Mouse (Mus musculus) left cerebral cortex, postnatal 4 days (tissue): ENCODE data around the gene Cxcr1. TPM values are rescaled to one million over a fixed set of nuclear protein-coding genes. Genes with fewer than 3 reads are reported as not detected.
"Not testable (repeated sequence)": the region's sequence is repeated elsewhere in the genome, so short reads cannot be mapped to it uniquely, and the experiment has no call there.

ENCODE experiments used
- DNase-seq: peaks from one replicate; pipeline ENCODE4 v3.0.0-alpha.2; 2022
- intact Hi-C: fragments of 180-260 bp; cut with DNase I; formaldehyde crosslinking; loops from one replicate; pipeline ENCODE4 v1.15.1; 2025
- total RNA-seq, 2 experiments: library from RNA; stranded (reverse); gene quantifications; 2 replicates each; pipeline ENCODE4 v1.2.3; 2021

The Cxcr1 gene
- total RNA-seq, 2 experiments from 2014 or later, result not detected

DNA sequence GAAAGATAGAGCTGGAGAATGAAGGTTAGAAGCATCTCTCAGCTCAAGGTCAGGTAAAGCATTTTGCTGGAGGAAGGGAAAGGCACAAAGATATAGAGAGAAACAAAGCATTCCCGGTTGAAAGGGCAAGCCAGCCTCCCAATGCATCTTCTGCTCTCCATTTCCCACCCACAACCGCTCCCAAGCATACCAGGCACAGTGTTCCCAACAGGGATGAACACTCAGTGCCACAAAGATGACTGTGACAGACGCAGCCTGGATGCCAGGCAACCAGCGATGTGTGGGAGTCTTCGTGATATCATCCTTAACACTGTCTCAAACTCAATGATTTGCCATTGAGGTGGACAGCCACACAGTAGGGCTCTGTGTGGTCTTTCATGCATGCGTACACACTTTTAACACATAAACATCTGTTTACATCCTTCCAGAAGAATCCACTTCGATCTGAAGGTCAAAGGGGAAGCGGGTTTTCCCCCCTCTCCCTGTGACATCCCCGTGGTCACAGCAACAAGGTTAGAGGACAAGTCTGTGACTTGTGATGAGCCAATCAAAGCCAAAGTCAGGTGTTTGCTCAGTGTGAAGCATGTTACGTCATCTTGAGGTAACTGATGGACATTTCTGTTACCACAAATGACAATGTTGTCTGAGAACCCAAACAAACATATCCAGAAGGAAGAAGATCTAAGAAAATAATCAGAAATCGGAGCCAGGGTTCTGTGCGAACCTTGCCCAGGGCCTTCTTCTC is 3.5 kb upstream of the Cxcr1 start:
- no peak for DNase-seq
- intact Hi-C loops, result loop anchor here (5.0 kb wide), 1 partner anchor 296 kb away; no protein-coding TSS in a partner anchor

GRCm38 (mm10) chr1:74196621-74197419 is 2.4 kb upstream of the Cxcr1 start:
- no peak for DNase-seq
- intact Hi-C loops, result loop anchor here (5.0 kb wide), 1 partner anchor 295 kb away; no protein-coding TSS in a partner anchor

GRCm38 (mm10) chr1:74195961-74196360 is 1.5 kb upstream of the Cxcr1 start:
- no peak for DNase-seq
- intact Hi-C loops, result loop anchor here (5.0 kb wide), 1 partner anchor 294 kb away; no protein-coding TSS in a partner anchor

- intact Hi-C loops, result no loop called here
- DNase-seq, result no peak
Measured at GRCm38 (mm10) chr1:74192711-74193110, 1.7 kb downstream of the Cxcr1 start.

- intact Hi-C loops, result no loop called here
- DNase-seq, result no peak
Measured at GRCm38 (mm10) chr1:74190471-74190870, 4.0 kb downstream of the Cxcr1 start.

DNA sequence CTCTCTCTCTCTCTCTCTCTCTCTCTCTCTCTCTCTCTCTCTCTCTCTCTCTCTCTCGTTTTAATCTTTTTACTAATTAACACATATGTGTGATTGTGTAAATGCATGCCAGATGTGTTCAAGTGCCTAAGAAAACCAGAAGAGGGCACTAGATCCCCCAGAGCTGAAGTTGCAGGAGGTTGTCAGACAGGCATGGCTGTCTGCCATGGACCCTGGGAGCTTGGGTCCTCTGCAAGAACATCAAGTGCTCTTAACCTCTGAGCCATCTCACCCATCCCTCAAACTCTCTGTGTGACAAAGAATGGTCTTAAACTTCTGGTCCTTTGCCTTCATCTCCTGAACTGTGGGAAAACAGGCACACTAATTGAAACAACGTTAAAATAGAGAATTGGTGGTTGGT is 11.4 kb downstream of the Cxcr1 start:
- intact Hi-C loops, result no loop called here
- no peak for DNase-seq

DNA sequence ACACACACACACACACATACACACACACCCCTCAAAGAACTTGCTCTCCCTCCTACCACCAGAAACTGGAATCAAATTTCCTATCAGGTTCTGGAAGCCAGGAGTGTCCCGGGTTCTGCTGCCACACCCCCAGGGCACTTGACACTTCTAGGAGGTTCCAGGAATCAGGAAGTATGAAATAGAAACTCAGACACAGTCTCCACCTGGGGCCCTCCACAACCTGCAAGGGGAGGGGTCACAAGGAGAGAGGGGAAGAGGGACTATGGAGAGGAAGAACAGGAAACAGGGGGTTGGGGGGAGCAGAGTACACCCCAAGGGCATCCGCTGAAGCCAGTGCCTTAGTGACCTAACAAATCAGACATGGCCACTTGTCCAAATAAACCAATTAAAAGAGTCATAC is 13.0 kb downstream of the Cxcr1 start:
- DNase-seq, result no peak
- intact Hi-C loops, result no loop called here

DNA sequence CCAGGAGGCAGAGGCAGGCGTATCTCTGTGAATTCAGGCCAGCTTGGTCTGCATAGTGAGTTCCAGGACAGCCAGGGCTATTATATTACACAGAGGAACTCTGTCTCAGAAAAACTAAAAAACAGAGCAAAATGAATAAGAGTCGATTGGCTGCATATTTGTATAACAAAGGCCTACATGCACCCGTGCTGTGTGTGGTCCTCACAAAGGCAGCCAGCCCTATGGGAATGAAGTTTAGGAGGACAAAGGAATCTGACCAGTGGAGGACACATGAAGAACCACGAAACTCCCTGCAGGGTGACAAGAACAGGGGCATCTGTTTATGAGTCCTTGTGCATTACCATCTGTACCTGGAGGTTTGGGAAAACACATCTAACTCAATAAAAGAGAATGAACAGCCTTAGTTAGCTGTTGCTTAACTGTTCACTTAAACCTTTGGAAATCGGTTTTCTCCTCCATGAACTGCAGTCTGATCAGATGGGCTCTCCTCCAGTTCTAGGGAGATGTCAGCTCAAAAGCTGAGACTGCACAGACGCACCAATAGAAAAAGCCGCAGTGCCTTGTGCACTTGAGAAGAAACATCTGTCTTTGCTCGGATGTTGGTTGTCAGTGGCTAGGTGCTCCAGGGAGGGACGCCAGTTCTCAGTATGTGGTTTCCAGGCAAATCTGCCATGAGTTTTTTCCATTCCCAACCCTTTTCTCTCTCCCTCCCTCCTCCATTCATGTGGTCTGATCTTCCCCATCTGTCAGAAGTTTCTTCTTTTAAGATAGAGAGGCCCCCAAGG is 14.6 kb downstream of the Cxcr1 start:
- no peak for DNase-seq
- intact Hi-C loops, result no loop called here

GRCm38 (mm10) chr1:74178618-74179017 is 15.8 kb downstream of the Cxcr1 start:
- DNase-seq, result no peak
- intact Hi-C loops, result no loop called here

DNA sequence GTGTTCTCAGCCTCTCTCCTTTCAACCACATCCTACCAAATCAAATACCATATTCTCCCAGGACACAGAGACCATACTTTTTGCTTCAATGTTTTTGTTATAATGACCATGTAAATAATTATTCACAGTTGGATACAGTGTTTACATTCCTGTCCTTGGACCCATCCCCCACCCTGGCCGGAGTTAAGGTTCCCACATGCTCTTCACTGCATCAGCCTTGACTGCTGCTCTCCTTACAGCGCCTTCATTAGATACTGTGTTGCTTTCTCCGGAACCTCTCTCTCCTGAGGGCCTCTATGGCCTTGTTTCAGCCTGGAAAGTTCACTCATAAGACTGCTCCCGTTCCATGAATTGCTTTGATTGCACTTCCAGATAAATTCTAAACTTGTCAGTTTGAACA is 18.7 kb downstream of the Cxcr1 start:
- no peak for DNase-seq

GRCm38 (mm10) chr1:74172722-74173121 is 21.7 kb downstream of the Cxcr1 start:
- DNase-seq, result no peak
- intact Hi-C loops, result no loop called here

More for the DNA sequence above, 18.7 kb downstream of the Cxcr1 start:
- intact Hi-C loops, result no loop called here

- intact Hi-C loops, result no loop called here
- no peak for DNase-seq
Measured at GRCm38 (mm10) chr1:74169721-74170120, 24.7 kb downstream of the Cxcr1 start.

- intact Hi-C loops, result no loop called here
- DNase-seq, result peak; percentile 15
Measured at GRCm38 (mm10) chr1:74167136-74167535, 27.3 kb downstream of the Cxcr1 start.

DNA sequence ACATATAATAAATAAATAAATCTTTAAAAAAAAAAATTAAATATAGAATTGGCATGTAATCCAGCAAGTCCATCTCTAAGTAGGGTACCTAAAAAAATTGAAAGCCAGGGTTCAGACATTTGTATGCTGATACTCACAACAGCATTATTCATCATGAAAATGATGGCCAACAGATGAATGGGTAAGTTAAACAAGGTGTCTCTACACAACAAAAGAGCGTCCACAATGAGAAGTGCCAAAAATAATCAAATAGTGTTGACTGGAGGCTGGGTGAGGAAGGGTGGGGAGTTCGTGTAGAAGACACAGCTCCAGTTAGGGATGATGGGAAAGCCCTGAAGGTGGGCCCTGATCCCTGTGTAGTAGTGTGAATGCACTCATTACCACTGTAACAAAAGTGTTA is 34.4 kb downstream of the Cxcr1 start:
- intact Hi-C loops, result no loop called here

GRCm38 (mm10) chr1:74159613-74160012 is 34.8 kb downstream of the Cxcr1 start:
- DNase-seq, intact Hi-C loops: not testable (repeated sequence)

More for the DNA sequence above, 34.4 kb downstream of the Cxcr1 start:
- no peak for DNase-seq

- no peak for DNase-seq
- intact Hi-C loops, result no loop called here
Measured at GRCm38 (mm10) chr1:74156381-74156910, 38.0 kb downstream of the Cxcr1 start.

DNA sequence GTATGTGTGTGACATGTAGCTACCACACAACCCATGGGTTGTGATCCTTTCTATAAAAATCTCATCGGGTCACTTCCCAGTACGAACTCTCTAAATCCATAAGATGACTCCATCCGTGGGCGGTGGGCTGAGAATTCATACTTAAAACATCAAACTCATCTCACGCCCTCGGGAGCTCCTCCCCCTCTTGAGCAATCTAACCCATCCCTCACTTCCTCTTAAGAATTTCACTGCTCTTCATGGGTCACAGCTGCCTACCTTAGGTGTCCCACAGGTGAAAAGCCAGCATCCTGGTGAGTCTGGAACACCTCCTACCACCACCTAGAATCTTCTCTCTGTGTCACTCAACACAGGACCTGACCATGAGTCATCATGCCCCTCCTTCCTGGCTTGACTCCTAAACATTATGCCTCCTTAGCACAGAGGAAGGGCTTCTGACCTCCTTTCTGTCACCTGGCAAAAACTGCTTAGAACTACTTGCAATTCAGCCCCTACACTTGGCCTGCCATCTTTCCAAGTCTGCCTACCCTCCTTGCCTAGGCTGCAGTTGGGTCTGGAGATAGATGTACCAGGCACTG is 38.9 kb downstream of the Cxcr1 start:
- intact Hi-C loops, result no loop called here

GRCm38 (mm10) chr1:74153461-74154184 is 40.8 kb downstream of the Cxcr1 start, which contains the start of gene Cxcr2:
Cxcr2 (plus strand) TSS chr1:74153989.
- intact Hi-C loops, result no loop called here
- DNase-seq, result no peak

More for the DNA sequence above, 38.9 kb downstream of the Cxcr1 start:
- no peak for DNase-seq

GRCm38 (mm10) chr1:74151091-74151490 is 43.3 kb downstream of the Cxcr1 start:
- intact Hi-C loops, result no loop called here
- no peak for DNase-seq

DNA sequence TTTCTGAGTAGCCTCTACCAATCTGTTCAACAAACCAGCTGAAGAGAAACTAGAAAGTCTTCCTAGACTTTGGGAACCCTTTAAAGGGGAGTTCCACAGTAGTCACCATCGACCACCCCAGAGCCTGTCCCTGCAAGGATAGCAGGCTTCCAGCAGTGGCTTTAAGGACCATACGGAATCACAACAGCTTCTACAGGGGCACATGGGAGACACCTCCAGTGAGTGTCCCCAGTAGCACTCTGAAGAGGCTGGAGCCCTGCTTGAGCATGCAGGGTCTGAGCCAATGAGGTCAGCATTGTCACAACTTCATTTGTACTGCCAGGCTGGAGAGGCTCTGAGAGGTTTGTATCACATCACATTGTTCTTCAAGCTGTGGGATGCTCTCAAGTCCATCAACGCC is 44.3 kb downstream of the Cxcr1 start:
- intact Hi-C loops, result no loop called here
- no peak for DNase-seq
